Mouse (Mus musculus): Measurements from ENCODE around the gene Tfeb. TPM values are rescaled to one million over a fixed set of nuclear protein-coding genes. Genes with fewer than 3 reads are reported as not detected.

Tfeb gene
- polyA plus RNA-seq (2014; fragmentation: Nextera tagmentation; extraction: Ambion mirVana) = 2.8 and 4.2 TPM in 2 replicates

DNA sequence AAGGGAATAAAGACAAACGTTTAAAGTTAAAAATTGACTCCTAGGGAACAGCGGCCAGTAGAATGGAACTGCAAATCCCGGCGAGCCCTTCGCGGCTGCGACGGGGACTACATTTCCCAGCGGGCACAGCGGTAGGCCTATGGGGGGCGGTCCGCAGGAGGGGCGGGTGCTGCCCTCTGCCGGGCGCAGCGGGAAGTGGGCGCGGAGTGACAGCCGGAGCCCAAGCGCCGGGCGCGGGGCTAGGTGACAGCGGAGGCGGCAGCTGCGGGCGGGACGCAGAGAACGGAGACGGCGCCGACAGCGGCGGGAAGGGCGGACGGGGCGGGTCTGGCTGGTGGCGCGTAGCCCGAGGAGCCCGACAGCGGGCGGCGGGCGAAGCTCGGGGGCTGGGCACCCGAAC is at the start of gene Tfeb:
Gene Tfeb (plus strand): TSS at position 175 of the 400 bp plus-strand sequence.
- Histone ChIP-seq H3K9me3 (ENCODE audit: control insufficient read depth, low read length) (no peaks in the 10 kb centered on the region), H3K27me3 (ENCODE audit: control insufficient read depth, insufficient read depth, low read length) (peaks cover 21% of the 10 kb centered on the region), H3K36me3 (replicated peaks; ENCODE audit: control insufficient read depth, insufficient read depth) (no peaks in the 10 kb centered on the region), H3K4me2 (replicated peaks) (peak within 1 kb of the TSS; percentile 90), H3K4me1 (replicated peaks; ENCODE audit: control insufficient read depth, insufficient read depth, low read length) (peaks cover 21% of the 10 kb centered on the region; the same call in 1 of the 2 replicates), H3K9ac (peak within 1 kb of the TSS; percentile 51), H3K27ac (no peak within 1 kb of the TSS), H3K4me3 (replicated peaks; ENCODE audit: low read length) (peak within 1 kb of the TSS; percentile 51)
- ATAC-seq (ENCODE audit: low FRiP score) (peak; percentile 77), DNase-seq (ENCODE audit: low spot score) (peak; percentile 98)
- under 1% methylated on average over 43 of the region's 47 CpGs for WGBS

DNA sequence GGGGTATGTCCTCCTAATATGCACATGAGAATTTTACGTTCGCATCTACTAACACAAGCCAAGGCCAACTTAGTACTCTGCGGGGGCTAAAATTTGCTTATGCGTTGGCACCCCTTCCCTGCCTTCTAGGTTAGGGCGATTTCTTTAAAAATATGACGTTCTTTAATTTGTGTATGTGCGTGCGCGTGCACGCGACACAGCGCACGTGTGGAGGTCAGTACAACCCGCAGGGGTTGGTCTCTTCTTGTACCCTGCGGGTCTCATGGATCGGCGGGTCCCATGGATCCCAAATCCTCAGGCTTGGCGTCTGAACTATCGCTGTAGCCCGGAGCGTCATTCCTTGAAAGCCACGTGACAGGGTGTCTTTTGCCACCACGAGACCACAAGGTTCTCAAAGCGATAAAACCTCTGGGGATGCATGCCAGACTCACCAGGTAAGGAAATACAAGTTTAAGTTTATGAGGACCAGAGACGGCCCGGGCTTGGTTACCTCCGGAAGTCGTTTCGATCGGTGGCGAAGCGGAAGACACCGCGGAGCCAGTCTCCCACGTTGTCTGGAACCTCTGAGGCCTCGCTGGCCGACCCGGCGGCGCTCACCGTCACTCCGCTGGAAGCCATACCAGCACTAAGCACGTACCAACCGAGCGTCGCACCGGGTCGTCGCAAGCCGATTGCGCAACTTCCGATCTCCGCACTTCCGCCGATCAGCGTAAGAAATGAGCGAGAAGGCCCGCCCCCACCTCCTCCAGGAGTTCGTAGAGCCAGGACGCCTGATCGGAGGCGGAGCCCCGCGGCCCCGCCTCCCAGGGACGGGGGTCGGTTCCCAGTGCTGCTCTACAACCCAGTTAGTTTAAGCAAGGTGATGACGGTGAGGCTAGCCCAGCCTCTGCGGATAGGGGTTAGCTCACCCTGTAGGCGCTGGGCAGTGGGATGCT is 49.2 kb upstream of the Tfeb start:
- H3K4me2 ChIP-seq (replicated peaks) = peak overlapping the region; percentile 93
- peak; percentile 92 for ATAC-seq (ENCODE audit: low FRiP score)
- peak overlapping the region; percentile 85 for H3K27ac ChIP-seq
- DNase-seq (ENCODE audit: low spot score) = peak; percentile 99
- H3K4me3 ChIP-seq (replicated peaks; ENCODE audit: low read length) = peak overlapping the region; percentile 64
- H3K9ac ChIP-seq = peak overlapping the region; percentile 83
- peaks cover 33% of the 10 kb centered on the region for H3K36me3 ChIP-seq (replicated peaks; ENCODE audit: control insufficient read depth, insufficient read depth)
- 2% methylated on average over 70 of the region's 70 CpGs for WGBS
- H3K4me1 ChIP-seq (replicated peaks; ENCODE audit: control insufficient read depth, insufficient read depth, low read length) = peaks cover 16% of the 10 kb centered on the region
- H3K9me3 ChIP-seq (ENCODE audit: control insufficient read depth, low read length) = no peaks in the 10 kb centered on the region
- H3K27me3 ChIP-seq (ENCODE audit: control insufficient read depth, insufficient read depth, low read length) = no peaks in the 10 kb centered on the region

DNA sequence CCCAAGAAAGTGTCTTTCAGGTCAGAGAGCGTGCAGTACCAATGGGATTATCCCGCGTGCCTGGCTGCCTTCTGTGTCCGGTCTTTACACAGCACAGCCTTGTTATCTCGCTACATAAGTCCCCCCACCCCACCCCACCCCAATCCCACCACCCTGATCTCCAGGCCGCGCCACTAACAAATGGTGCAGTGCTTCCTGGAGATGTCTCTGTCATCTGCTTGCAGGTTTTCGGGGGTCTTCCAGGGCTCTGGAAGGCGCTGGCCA is 48.6 kb upstream of the Tfeb start, which contains the start of gene Tomm6:
Gene Tomm6 (minus strand): TSS at position 43 of the 264 bp plus-strand sequence.
- Histone ChIP-seq H3K4me2 (replicated peaks) (peak within 1 kb of the TSS; percentile 93), H3K4me3 (replicated peaks; ENCODE audit: low read length) (peak within 1 kb of the TSS; percentile 64), H3K36me3 (replicated peaks; ENCODE audit: control insufficient read depth, insufficient read depth) (peaks cover 27% of the 10 kb centered on the region), H3K9me3 (ENCODE audit: control insufficient read depth, low read length) (no peaks in the 10 kb centered on the region), H3K27me3 (ENCODE audit: control insufficient read depth, insufficient read depth, low read length) (no peaks in the 10 kb centered on the region), H3K4me1 (replicated peaks; ENCODE audit: control insufficient read depth, insufficient read depth, low read length) (peaks cover 16% of the 10 kb centered on the region), H3K27ac (peak within 1 kb of the TSS; percentile 85), H3K9ac (peak within 1 kb of the TSS; percentile 83)
- under 1% methylated on average over 9 of the region's 9 CpGs for WGBS
- DNase-seq (ENCODE audit: low spot score) (no peak), ATAC-seq (ENCODE audit: low FRiP score) (no peak)

DNA sequence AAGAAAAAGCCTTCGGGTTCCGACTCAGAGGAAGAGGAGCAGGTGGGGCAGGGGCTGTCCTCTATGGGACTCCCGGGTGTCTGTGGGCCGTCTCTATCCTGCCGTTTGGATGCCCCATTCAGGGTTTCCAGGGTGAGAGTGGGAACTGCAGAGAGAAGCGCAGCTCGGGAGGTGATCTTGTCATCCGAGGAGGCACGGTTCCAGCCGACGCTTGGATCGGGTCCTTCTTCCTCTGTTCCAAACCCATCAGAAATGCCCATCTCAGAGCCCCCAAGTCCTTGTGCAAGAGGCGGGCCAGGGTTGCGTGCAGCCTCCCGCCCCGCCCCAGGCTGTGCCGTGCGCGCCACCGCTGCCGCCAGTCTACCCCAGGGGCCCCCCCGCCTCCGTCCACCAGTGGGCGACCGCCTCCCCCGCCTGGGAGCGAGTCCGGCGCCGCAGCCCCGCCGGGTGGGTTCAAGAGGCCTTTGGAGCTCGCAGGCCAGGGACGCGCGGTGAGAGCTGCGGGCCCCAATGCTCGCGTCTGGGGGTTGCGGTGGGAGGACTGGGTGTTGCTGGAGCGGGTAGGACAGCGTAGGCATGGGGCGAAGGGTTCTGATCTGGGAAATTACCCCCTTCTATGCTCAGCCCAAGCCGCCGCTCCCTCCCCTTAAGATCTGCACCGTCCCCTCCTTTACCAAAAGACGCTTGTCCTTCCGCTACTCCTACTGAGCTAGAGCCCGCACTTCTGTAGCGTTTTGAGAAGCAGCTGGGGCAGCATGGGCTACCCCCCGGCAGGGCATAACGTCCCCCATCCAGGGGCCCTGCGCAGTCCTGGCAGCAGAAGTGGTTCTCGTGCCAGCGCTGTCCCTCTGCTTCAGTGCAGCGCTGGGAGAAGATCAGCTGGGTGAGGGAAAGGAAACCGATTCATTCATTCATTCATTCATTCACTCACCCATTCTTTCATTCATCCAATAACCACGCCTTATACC is 47.9 kb upstream of the Tfeb start, which contains the start of gene Frs3:
Gene Frs3 (plus strand): TSS at position 423 of the 968 bp plus-strand sequence.
- peak within 1 kb of the TSS; percentile 83 for H3K9ac ChIP-seq
- peak; percentile 60 for DNase-seq (ENCODE audit: low spot score)
- WGBS = 1% methylated on average over 52 of the region's 58 CpGs

DNA sequence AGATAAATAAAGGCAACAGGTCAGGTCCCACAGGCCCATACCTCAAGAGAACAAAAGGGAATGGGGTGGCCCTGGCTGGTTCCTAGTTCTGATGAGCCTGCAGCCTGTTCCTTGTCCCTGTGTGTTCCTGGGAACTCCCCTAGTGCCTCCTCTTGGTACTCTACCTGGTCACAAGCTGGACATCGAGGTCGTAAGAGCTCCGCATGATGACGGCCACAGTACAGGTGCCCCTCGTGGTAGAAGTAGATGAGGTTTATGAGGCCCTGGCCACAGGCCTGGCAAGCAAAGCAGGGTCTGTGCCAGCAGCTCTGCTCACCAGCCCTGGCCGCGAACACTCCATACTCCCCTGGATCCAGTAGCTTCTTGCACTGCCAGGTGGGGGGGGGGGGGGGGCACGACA is 46.9 kb upstream of the Tfeb start:
- no peaks in the 10 kb centered on the region for H3K27me3 ChIP-seq (ENCODE audit: control insufficient read depth, insufficient read depth, low read length)
- no peak overlapping the region for H3K27ac ChIP-seq
- H3K4me2 ChIP-seq (replicated peaks) = peak overlapping the region; percentile 93
- H3K9ac ChIP-seq = peak overlapping the region; percentile 83
- H3K4me1 ChIP-seq (replicated peaks; ENCODE audit: control insufficient read depth, insufficient read depth, low read length) = peaks cover 16% of the 10 kb centered on the region
- H3K36me3 ChIP-seq (replicated peaks; ENCODE audit: control insufficient read depth, insufficient read depth) = peaks cover 12% of the 10 kb centered on the region
- ATAC-seq (ENCODE audit: low FRiP score) (no peak), DNase-seq (ENCODE audit: low spot score) (no peak)
- H3K9me3 ChIP-seq (ENCODE audit: control insufficient read depth, low read length) = no peaks in the 10 kb centered on the region
- WGBS = 88% methylated on average over 7 of the region's 8 CpGs
- H3K4me3 ChIP-seq (replicated peaks; ENCODE audit: low read length) = peak overlapping the region; percentile 64

More for the DNA sequence above, 47.9 kb upstream of the Tfeb start, which contains the start of gene Frs3:
- H3K27ac ChIP-seq = peak within 1 kb of the TSS; percentile 85
- ATAC-seq (ENCODE audit: low FRiP score) = peak; percentile 69
- peaks cover 16% of the 10 kb centered on the region for H3K4me1 ChIP-seq (replicated peaks; ENCODE audit: control insufficient read depth, insufficient read depth, low read length)
- H3K36me3 ChIP-seq (replicated peaks; ENCODE audit: control insufficient read depth, insufficient read depth) = peaks cover 22% of the 10 kb centered on the region
- H3K27me3 ChIP-seq (ENCODE audit: control insufficient read depth, insufficient read depth, low read length) = no peaks in the 10 kb centered on the region
- H3K4me3 ChIP-seq (replicated peaks; ENCODE audit: low read length) = peak within 1 kb of the TSS; percentile 64
- peak within 1 kb of the TSS; percentile 93 for H3K4me2 ChIP-seq (replicated peaks)
- no peaks in the 10 kb centered on the region for H3K9me3 ChIP-seq (ENCODE audit: control insufficient read depth, low read length)

DNA sequence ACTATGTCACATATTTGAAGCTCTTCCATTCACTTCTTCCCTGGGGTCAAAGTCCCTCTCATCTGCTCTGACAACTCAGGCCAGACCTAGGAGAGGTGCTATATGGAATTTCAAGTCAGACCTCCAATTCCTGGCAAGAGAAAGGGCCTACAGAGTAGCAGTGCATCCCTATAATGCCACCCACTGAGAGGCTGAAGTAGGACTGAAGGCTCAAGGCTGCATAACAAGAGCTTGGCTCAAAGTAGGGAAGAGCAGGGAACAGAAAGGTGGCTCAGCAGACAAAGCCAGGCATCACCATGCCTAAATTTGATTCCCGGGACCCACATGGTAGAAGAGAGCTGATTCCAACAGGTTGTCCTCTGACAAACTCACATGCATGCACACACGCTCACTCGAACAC is 45.2 kb upstream of the Tfeb start:
- 94% methylated on average over 3 of the region's 3 CpGs for WGBS
- Histone ChIP-seq H3K36me3 (replicated peaks; ENCODE audit: control insufficient read depth, insufficient read depth) (no peaks in the 10 kb centered on the region), H3K4me1 (replicated peaks; ENCODE audit: control insufficient read depth, insufficient read depth, low read length) (peaks cover 20% of the 10 kb centered on the region), H3K27me3 (ENCODE audit: control insufficient read depth, insufficient read depth, low read length) (no peaks in the 10 kb centered on the region), H3K4me3 (replicated peaks; ENCODE audit: low read length) (no peak overlapping the region), H3K9me3 (ENCODE audit: control insufficient read depth, low read length) (no peaks in the 10 kb centered on the region), H3K27ac (no peak overlapping the region), H3K4me2 (replicated peaks) (no peak overlapping the region), H3K9ac (no peak overlapping the region)
- DNase-seq (ENCODE audit: low spot score) (no peak), ATAC-seq (ENCODE audit: low FRiP score) (no peak)

DNA sequence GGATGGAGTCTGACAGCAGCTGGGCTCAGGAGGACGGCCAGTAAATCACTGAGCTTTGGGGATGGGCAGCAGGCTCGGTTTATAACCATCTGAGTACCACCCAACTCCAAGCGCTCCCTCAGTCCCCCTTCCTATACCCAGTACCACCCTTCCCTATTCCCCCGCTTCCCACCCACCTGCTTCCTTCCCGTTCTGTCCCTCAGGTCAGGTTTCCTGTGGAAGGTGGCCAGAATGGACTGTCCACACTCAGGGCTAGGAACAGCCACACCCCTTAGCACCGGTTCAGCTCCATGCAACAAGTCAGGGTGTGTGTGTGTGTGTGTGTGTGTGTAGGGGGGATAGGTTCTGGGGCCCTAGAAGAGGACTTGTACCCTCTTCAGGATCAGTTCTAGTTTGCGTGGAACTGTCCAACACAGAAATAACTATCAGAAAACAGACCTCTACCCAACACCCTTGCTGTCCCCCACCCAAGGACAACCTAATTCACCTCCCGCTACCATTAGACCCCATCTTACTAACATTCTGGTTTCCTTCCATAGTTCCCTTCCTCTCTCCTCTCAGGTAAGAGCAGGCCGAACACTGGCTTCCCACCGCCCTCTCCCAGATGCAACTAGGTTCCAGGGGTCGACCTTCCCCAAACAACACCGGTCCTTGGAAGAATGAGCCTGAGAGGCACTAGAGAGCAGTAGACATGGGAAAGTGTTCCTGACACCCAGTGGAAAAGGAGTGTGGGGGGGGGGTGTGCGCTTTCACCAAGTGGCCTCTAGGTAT is 43.0 kb upstream of the Tfeb start:
- Histone ChIP-seq H3K36me3 (replicated peaks; ENCODE audit: control insufficient read depth, insufficient read depth) (no peaks in the 10 kb centered on the region), H3K4me1 (replicated peaks; ENCODE audit: control insufficient read depth, insufficient read depth, low read length) (peaks cover 12% of the 10 kb centered on the region), H3K4me2 (replicated peaks) (peak overlapping the region; percentile 55), H3K9me3 (ENCODE audit: control insufficient read depth, low read length) (no peaks in the 10 kb centered on the region), H3K27ac (no peak overlapping the region), H3K27me3 (ENCODE audit: control insufficient read depth, insufficient read depth, low read length) (no peaks in the 10 kb centered on the region), H3K4me3 (replicated peaks; ENCODE audit: low read length) (peak overlapping the region; percentile 80), H3K9ac (peak overlapping the region; percentile 90)
- WGBS = 38% methylated on average over 12 of the region's 13 CpGs
- ATAC-seq (ENCODE audit: low FRiP score) (no peak; the same call in 1 of the 2 replicates), DNase-seq (ENCODE audit: low spot score) (no peak)

DNA sequence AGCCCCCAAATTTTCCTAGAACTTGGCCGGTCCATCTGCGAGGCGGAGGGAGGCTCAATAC is 42.6 kb upstream of the Tfeb start, which contains the start of gene Gm21981:
Gene Gm21981 (minus strand): TSS at position 14 of the 61 bp plus-strand sequence.
- peak within 1 kb of the TSS; percentile 90 for H3K9ac ChIP-seq
- H3K36me3 ChIP-seq (replicated peaks; ENCODE audit: control insufficient read depth, insufficient read depth) = peaks cover 2% of the 10 kb centered on the region; the same call in 1 of the 2 replicates
- peak within 1 kb of the TSS; percentile 82 for H3K27ac ChIP-seq
- H3K4me1 ChIP-seq (replicated peaks; ENCODE audit: control insufficient read depth, insufficient read depth, low read length) = peaks cover 12% of the 10 kb centered on the region
- H3K27me3 ChIP-seq (ENCODE audit: control insufficient read depth, insufficient read depth, low read length) = no peaks in the 10 kb centered on the region
- no peak for DNase-seq (ENCODE audit: low spot score)
- H3K4me3 ChIP-seq (replicated peaks; ENCODE audit: low read length) = peak within 1 kb of the TSS; percentile 80
- 0% methylated on average over 3 of the region's 3 CpGs for WGBS
- H3K4me2 ChIP-seq (replicated peaks) = peak within 1 kb of the TSS; percentile 55
- no peak for ATAC-seq (ENCODE audit: low FRiP score)
- H3K9me3 ChIP-seq (ENCODE audit: control insufficient read depth, low read length) = no peaks in the 10 kb centered on the region
